Mouse (Mus musculus): Measurements from ENCODE around the gene Fbxw10.

GRCm38 (mm10) chr11:62901699-62902323 lies 54.9 kb downstream of the Fbxw10 start:
- no peak for TF ChIP-seq POLR2A (IDR thresholded peaks at IDR 0.05; ENCODE audit: low read depth, low read length)
- TF ChIP-seq CTCF (IDR thresholded peaks at IDR 0.05; ENCODE audit: extremely low read depth, insufficient read length, insufficient replicate concordance, low read depth, low read length) = no peak
